Mouse (Mus musculus): ENCODE measurements around the gene Pck1. TPM values are rescaled to one million over a fixed set of nuclear protein-coding genes. Genes with fewer than 3 reads are reported as not detected.
"Not testable (repeated sequence)": the region's sequence is repeated elsewhere in the genome, so short reads cannot be mapped to it uniquely, and the experiment has no call there.

Pck1 gene
- polyA plus RNA-seq, 1 experiment from 2014 or later: 2.0 TPM

DNA sequence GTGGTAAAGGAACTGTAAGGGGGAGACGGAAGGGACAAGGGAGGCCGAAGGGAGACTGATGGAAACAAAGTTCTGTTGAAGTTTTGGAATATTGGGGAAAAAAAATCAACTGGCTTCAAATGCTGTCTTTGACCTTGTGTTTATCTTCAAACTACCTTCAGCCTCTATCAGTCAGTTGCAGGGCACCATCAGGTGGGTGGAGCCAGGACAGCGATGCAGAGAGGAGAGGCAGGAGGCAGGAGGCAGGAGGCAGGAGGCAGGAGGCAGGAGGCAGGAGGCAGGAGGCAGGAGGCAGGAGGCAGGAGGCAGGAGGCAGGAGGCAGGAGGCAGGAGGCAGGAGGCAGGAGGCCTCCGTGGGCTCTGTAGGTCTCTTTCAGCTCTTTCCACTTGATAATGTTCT, 32.7 kb upstream of the Pck1 start:
- not testable (repeated sequence) for ATAC-seq (ENCODE audit: insufficient read depth, low FRiP score); H3K9me3 ChIP-seq (replicated peaks; ENCODE audit: control insufficient read depth, low read length); H3K4me3 ChIP-seq (replicated peaks; ENCODE audit: low read length)

DNA sequence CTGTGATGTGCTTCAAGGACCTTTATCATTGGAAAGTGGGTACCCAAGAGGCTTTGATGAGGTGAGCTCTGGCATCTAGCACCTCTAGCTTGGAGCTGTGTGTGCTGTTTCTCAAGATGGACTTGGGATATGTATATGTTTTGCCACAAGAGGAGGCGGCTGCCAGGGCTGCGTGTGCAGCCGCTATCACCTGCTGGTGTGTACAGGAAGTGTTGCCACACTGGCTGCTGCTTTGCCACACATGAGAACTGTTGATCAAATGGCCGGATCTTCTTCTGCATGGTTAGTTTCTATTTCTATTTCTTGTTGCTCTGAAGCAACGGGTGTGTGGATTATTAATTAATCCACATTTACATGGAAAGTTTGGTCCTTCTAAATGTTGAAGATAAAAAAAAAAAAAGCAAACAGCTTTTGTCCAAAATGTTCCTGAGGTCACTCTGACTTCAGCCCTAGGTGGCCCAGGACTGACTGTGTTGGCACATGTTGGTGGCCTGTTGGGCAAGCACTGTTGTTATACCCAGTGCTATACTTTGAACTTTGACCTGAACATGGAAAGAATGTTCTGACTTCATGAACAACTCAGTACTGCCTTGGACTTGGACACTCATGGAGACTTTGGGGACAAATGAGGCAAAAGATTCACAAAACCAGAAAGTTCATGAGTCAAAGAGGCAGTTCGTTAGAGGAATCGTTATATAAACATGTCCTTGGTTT, 28.7 kb upstream of the Pck1 start:
- no peak overlapping the region for H3K4me2 ChIP-seq (ENCODE audit: low read depth, low read length)
- H3K9ac ChIP-seq (ENCODE audit: low read length): no peak overlapping the region
- no peaks in the 10 kb centered on the region for H3K36me3 ChIP-seq (ENCODE audit: control insufficient read depth, insufficient read depth, low read length)
- H3K27ac ChIP-seq (ENCODE audit: low read length): no peak overlapping the region
- H3K4me3 ChIP-seq (replicated peaks; ENCODE audit: low read length): no peak overlapping the region
- H3K9me3 ChIP-seq (replicated peaks; ENCODE audit: control insufficient read depth, low read length): no peaks in the 10 kb centered on the region
- H3K27me3 ChIP-seq (ENCODE audit: control insufficient read depth, insufficient read depth, low read length): no peaks in the 10 kb centered on the region
- WGBS: 86% methylated on average over 7 of the region's 7 CpGs
- no peaks in the 10 kb centered on the region for H3K4me1 ChIP-seq (ENCODE audit: control insufficient read depth, insufficient read depth, low read length)
- no peak for ATAC-seq (ENCODE audit: insufficient read depth, low FRiP score)

More for the DNA sequence above, 32.7 kb upstream of the Pck1 start:
- not testable (repeated sequence) for H3K9ac ChIP-seq (ENCODE audit: low read length); H3K36me3 ChIP-seq (ENCODE audit: control insufficient read depth, insufficient read depth, low read length); H3K27ac ChIP-seq (ENCODE audit: low read length); H3K4me2 ChIP-seq (ENCODE audit: low read depth, low read length); H3K4me1 ChIP-seq (ENCODE audit: control insufficient read depth, insufficient read depth, low read length); H3K27me3 ChIP-seq (ENCODE audit: control insufficient read depth, insufficient read depth, low read length)
- 59% methylated on average over 4 of the region's 4 CpGs for WGBS

DNA sequence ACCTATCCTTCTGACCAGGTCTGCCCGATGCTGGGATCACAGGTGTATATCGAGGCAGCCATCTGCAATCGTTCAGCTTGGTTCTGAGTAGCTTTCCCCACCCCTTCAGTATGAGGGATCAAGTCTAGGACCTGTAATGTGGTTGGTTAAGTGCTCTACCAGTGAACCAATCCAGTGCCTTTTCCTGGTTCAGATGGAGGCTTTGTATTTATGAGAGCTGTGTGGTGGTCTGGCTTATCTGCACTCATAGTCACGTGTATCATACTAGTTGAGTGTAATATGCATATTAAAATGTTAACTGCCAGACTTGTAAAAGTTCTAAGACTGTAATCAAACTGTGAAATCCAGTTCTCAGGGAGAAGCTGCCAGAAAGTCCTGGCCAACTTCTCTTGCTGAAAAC, 26.5 kb upstream of the Pck1 start:
- H3K9ac ChIP-seq (ENCODE audit: low read length): no peak overlapping the region
- H3K4me2 ChIP-seq (ENCODE audit: low read depth, low read length): no peak overlapping the region
- H3K4me3 ChIP-seq (replicated peaks; ENCODE audit: low read length): no peak overlapping the region
- no peaks in the 10 kb centered on the region for H3K4me1 ChIP-seq (ENCODE audit: control insufficient read depth, insufficient read depth, low read length)
- no peaks in the 10 kb centered on the region for H3K27me3 ChIP-seq (ENCODE audit: control insufficient read depth, insufficient read depth, low read length)
- no peak overlapping the region for H3K27ac ChIP-seq (ENCODE audit: low read length)
- no peaks in the 10 kb centered on the region for H3K36me3 ChIP-seq (ENCODE audit: control insufficient read depth, insufficient read depth, low read length)
- ATAC-seq (ENCODE audit: insufficient read depth, low FRiP score): no peak
- WGBS: 85% methylated on average over 4 of the region's 4 CpGs
- H3K9me3 ChIP-seq (replicated peaks; ENCODE audit: control insufficient read depth, low read length): no peaks in the 10 kb centered on the region

DNA sequence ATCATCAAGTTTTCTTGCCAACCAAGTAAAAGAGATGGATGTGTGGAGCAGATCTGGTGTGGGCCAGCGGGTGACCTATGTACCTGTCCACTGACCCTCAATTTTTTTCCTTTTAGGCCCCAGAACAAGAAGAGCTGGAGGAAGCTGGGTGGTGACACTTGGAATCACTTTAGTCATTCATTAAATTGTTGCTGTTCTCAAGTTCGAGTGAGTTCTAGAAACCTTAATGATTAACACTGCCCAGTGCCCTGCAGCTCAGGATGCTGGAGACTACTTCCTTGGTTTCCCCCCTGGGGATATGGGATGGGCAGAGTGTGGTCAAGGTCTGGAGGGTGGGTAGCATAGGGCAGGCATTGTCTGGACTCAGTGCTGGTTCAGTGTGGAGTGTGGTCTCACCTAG, 23.7 kb upstream of the Pck1 start:
- H3K4me2 ChIP-seq (ENCODE audit: low read depth, low read length): no peak overlapping the region
- H3K9me3 ChIP-seq (replicated peaks; ENCODE audit: control insufficient read depth, low read length): no peaks in the 10 kb centered on the region
- H3K4me3 ChIP-seq (replicated peaks; ENCODE audit: low read length): no peak overlapping the region
- no peaks in the 10 kb centered on the region for H3K36me3 ChIP-seq (ENCODE audit: control insufficient read depth, insufficient read depth, low read length)
- no peak for ATAC-seq (ENCODE audit: insufficient read depth, low FRiP score)
- no peaks in the 10 kb centered on the region for H3K27me3 ChIP-seq (ENCODE audit: control insufficient read depth, insufficient read depth, low read length)
- 54% methylated on average over 2 of the region's 2 CpGs for WGBS
- H3K27ac ChIP-seq (ENCODE audit: low read length): no peak overlapping the region
- no peak overlapping the region for H3K9ac ChIP-seq (ENCODE audit: low read length)
- H3K4me1 ChIP-seq (ENCODE audit: control insufficient read depth, insufficient read depth, low read length): no peaks in the 10 kb centered on the region

DNA sequence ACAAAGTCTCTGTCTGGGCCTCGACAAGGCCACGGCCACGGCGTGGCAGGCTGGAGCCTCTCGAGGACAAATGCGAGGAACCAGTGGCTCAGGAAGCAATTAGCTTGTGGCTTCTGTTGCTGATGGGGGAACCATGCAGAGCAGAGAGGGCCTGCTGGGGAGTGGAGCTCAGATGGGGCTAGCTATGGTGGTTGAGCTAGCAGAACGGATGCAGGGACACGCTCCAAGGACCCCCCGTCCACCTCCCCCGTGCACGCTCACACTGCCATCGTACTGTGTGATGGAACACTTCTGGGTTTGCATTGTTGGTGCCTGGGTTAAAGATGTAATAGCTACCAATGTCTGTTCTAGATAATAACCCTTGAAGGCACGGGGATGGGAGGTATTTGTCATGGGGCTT, 20.6 kb upstream of the Pck1 start:
- 72% methylated on average over 13 of the region's 13 CpGs for WGBS
- Histone ChIP-seq H3K4me2 (ENCODE audit: low read depth, low read length) (no peak overlapping the region), H3K27me3 (ENCODE audit: control insufficient read depth, insufficient read depth, low read length) (no peaks in the 10 kb centered on the region), H3K36me3 (ENCODE audit: control insufficient read depth, insufficient read depth, low read length) (no peaks in the 10 kb centered on the region), H3K27ac (ENCODE audit: low read length) (no peak overlapping the region), H3K9ac (ENCODE audit: low read length) (no peak overlapping the region), H3K4me3 (replicated peaks; ENCODE audit: low read length) (no peak overlapping the region), H3K9me3 (replicated peaks; ENCODE audit: control insufficient read depth, low read length) (no peaks in the 10 kb centered on the region), H3K4me1 (ENCODE audit: control insufficient read depth, insufficient read depth, low read length) (no peaks in the 10 kb centered on the region)
- ATAC-seq (ENCODE audit: insufficient read depth, low FRiP score): no peak

DNA sequence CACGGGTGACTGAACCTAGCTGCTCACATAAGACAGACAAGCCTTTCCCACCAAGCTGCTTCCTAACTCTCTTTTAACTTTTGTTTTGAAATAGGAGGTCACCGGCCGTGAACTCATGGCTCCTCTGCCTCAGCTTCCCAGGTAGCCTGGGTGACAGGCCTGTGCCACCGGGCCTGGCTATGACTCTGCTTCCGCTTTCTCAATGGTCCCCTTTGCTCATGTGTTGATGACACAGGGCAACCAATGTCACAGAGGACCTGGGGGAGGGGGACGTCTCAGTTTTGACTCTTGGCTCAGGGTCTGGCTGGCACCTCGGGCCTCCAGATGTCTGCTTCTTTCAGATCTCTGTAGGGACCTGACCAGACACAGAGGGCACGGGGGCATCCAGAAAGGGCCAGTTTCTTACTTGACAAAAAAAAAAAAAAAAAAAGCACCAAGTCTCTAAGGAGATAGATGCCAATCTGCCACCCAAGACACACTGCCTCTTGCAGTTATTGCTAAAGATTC, 20.0 kb upstream of the Pck1 start:
- no peak overlapping the region for H3K9ac ChIP-seq (ENCODE audit: low read length)
- no peak overlapping the region for H3K4me3 ChIP-seq (replicated peaks; ENCODE audit: low read length)
- ATAC-seq (ENCODE audit: insufficient read depth, low FRiP score): no peak
- 71% methylated on average over 8 of the region's 8 CpGs for WGBS
- no peak overlapping the region for H3K4me2 ChIP-seq (ENCODE audit: low read depth, low read length)
- no peaks in the 10 kb centered on the region for H3K27me3 ChIP-seq (ENCODE audit: control insufficient read depth, insufficient read depth, low read length)
- H3K27ac ChIP-seq (ENCODE audit: low read length): no peak overlapping the region
- no peaks in the 10 kb centered on the region for H3K9me3 ChIP-seq (replicated peaks; ENCODE audit: control insufficient read depth, low read length)
- no peaks in the 10 kb centered on the region for H3K4me1 ChIP-seq (ENCODE audit: control insufficient read depth, insufficient read depth, low read length)
- no peaks in the 10 kb centered on the region for H3K36me3 ChIP-seq (ENCODE audit: control insufficient read depth, insufficient read depth, low read length)

DNA sequence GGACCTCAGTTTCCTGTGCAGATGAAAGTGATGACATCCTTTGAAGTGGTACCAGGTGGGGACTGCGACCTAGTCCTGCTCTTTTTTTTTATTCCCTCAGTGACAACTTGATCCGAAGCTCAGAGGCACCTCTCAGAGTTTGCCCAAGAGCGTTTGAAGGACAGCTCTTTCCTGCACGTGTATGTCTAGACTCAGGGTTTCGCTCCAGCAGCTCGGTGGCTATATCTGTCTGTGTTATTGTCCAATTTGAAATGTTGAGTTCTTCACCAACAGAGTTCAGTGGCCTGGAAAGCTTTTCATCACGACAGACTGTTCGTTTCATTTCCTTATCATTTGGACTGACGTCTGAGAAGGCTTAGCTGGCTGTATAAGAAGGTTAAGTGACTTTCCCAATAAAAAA, 18.2 kb upstream of the Pck1 start:
- WGBS: 45% methylated on average over 9 of the region's 9 CpGs
- Histone ChIP-seq H3K27ac (ENCODE audit: low read length) (no peak overlapping the region), H3K4me3 (replicated peaks; ENCODE audit: low read length) (no peak overlapping the region), H3K9me3 (replicated peaks; ENCODE audit: control insufficient read depth, low read length) (no peaks in the 10 kb centered on the region), H3K27me3 (ENCODE audit: control insufficient read depth, insufficient read depth, low read length) (no peaks in the 10 kb centered on the region), H3K36me3 (ENCODE audit: control insufficient read depth, insufficient read depth, low read length) (no peaks in the 10 kb centered on the region), H3K4me1 (ENCODE audit: control insufficient read depth, insufficient read depth, low read length) (no peaks in the 10 kb centered on the region), H3K4me2 (ENCODE audit: low read depth, low read length) (no peak overlapping the region), H3K9ac (ENCODE audit: low read length) (no peak overlapping the region)
- no peak for ATAC-seq (ENCODE audit: insufficient read depth, low FRiP score)

DNA sequence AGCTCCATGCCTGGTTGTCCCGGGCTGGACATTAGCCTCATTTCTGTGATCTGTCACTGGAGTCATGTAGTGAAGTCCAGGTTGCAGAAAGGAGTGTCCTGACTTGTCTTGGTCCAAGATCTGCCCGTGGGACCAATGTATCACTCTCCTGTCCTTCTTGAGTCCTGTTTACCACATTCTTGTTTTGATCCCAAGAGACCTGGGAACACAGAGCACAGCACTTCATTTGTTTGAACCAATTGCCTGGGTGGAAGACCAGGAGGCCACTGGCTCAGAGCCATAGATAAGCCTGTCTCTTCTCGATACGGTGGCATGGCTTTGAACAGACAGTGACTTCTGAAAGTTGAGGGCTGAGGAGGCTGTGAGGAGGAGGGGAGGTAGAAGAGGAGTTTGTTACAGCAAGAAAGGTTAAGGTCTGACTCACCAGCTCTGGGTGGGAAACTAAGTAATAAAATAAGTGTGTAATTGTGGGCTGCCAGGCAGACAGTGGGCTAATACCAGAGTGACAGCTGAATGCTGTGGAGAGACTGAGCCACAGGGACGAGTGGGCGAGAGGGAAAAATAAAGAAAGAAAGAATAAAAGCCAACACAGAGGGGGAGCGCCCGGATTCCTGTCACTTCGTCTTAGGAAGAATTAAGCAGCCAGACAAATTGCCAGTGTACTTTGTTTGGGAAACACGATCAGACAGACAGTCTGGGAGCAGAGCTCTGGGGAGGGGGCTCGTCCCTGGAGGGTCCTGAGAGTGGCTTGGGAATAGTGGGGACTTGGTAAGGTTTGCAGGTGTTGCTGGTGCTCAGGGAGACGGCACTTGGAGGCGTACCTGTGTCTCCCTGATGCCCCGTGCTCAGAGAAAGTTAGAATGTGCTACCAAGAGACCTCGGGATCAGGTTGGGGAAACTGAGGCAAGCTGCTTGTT, 14.3 kb upstream of the Pck1 start:
- H3K4me3 ChIP-seq (replicated peaks; ENCODE audit: low read length): no peak overlapping the region
- no peaks in the 10 kb centered on the region for H3K27me3 ChIP-seq (ENCODE audit: control insufficient read depth, insufficient read depth, low read length)
- no peaks in the 10 kb centered on the region for H3K4me1 ChIP-seq (ENCODE audit: control insufficient read depth, insufficient read depth, low read length)
- H3K9ac ChIP-seq (ENCODE audit: low read length): no peak overlapping the region
- WGBS: 50% methylated on average over 15 of the region's 15 CpGs
- ATAC-seq (ENCODE audit: insufficient read depth, low FRiP score): no peak
- no peaks in the 10 kb centered on the region for H3K9me3 ChIP-seq (replicated peaks; ENCODE audit: control insufficient read depth, low read length)
- no peaks in the 10 kb centered on the region for H3K36me3 ChIP-seq (ENCODE audit: control insufficient read depth, insufficient read depth, low read length)
- no peak overlapping the region for H3K27ac ChIP-seq (ENCODE audit: low read length)
- no peak overlapping the region for H3K4me2 ChIP-seq (ENCODE audit: low read depth, low read length)

DNA sequence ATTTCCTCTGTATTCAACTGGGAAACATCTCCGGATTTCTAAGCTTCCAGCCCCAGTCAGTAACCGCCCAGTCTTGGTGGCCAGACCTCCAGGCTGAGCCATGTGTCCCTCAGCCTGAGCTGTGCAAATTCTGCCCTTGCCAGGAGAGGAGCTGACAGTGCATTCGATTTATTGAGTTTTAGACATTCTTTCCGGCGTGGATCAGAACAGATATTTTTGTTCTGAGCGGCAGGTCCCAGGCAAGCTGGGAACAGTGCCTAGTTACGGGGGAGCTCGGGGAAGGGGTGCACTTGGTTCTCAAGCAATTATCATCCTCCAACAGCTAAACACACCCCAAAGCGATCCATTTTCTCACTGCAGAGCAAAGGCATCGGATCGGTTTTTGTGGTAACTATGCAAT, 9.2 kb upstream of the Pck1 start:
- Histone ChIP-seq H3K4me2 (ENCODE audit: low read depth, low read length) (no peak overlapping the region), H3K27ac (ENCODE audit: low read length) (no peak overlapping the region), H3K4me3 (replicated peaks; ENCODE audit: low read length) (no peak overlapping the region), H3K36me3 (ENCODE audit: control insufficient read depth, insufficient read depth, low read length) (no peaks in the 10 kb centered on the region), H3K9me3 (replicated peaks; ENCODE audit: control insufficient read depth, low read length) (no peaks in the 10 kb centered on the region), H3K9ac (ENCODE audit: low read length) (no peak overlapping the region), H3K4me1 (ENCODE audit: control insufficient read depth, insufficient read depth, low read length) (no peaks in the 10 kb centered on the region), H3K27me3 (ENCODE audit: control insufficient read depth, insufficient read depth, low read length) (no peaks in the 10 kb centered on the region)
- no peak for ATAC-seq (ENCODE audit: insufficient read depth, low FRiP score)
- WGBS: 40% methylated on average over 11 of the region's 11 CpGs
